Mouse (Mus musculus): Measurements from ENCODE around the gene Adora1. TPM values are rescaled to one million over a fixed set of nuclear protein-coding genes. Genes with fewer than 3 reads are reported as not detected.

Adora1 gene
- polyA plus RNA-seq (2012; rRNA removed) = 1.2 and 3.5 TPM in 2 replicates

DNA sequence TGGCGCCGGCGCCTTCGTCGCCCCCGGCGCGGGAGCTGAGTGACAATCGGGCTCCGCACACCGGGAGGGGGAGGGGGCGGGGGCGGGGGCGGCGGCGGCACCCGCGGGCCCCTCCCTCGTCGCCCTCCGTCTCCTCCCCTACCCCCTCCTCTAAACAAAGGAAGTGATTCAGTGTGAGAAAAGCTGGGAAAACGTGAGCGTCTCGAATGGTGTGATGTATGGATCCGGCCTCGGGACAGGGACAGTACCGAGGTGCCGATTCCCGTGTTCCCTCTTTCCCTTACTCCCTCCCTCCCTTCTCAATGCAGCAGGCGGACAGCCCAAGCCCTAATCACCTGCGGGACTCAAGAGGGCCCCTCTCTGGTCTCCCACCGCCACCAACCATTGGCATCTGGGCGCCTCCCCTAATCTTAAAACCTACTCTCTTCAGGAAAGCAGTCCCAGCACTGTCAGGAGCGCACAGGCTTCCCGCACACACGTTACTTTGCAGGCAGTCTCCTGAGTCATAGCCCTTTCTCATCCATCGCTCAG lies at the start of gene Adora1:
Gene Adora1, minus strand, starts transcription at position 41 of the 531 bp plus-strand sequence.
- H3K4me1 ChIP-seq (ENCODE audit: control insufficient read depth, insufficient read depth, insufficient read length, low read length) = peaks cover 35% of the 10 kb centered on the region
- H3K27ac ChIP-seq (ENCODE audit: insufficient read depth, low read depth, low read length) = no peak within 1 kb of the TSS
- WGBS = 2% methylated on average over 35 of the region's 37 CpGs
- H3K27me3 ChIP-seq (ENCODE audit: control insufficient read depth, insufficient read depth, low read length) = peaks cover 14% of the 10 kb centered on the region
- H3K4me3 ChIP-seq (ENCODE audit: low read depth, low read length) = peak within 1 kb of the TSS; percentile 44
- TF ChIP-seq CTCF (IDR thresholded peaks at IDR 0.05; ENCODE audit: extremely low read depth, insufficient read length, insufficient replicate concordance, low read depth, low read length) (no peak), POLR2A (IDR thresholded peaks at IDR 0.05; ENCODE audit: low read depth, low read length) (no peak)
- no peaks in the 10 kb centered on the region for H3K36me3 ChIP-seq (ENCODE audit: control insufficient read depth, insufficient read depth, low read length)

DNA sequence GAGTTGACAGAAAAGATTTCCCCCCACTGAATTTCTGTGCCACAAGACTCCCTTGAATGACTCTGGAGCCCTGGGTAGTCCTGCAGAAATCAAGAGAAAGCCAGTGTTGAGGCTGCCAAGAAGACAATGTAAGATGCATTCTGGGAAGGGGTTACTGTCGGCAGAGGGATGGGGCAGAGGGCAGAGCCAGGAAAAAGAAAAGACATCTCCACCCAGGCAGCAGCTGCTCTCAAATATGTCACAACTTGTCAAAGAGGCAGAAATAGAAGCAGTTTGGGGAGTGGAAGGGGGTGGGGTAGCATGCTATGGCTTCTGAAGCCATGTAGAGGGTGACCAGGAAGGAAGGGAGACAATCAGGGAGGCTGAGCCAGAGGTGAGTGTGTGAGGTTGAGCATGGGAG lies 47.9 kb upstream of the Adora1 start:
- Histone ChIP-seq H3K36me3 (ENCODE audit: control insufficient read depth, insufficient read depth, low read length) (no peaks in the 10 kb centered on the region), H3K4me1 (ENCODE audit: control insufficient read depth, insufficient read depth, insufficient read length, low read length) (no peaks in the 10 kb centered on the region), H3K27me3 (ENCODE audit: control insufficient read depth, insufficient read depth, low read length) (no peaks in the 10 kb centered on the region), H3K27ac (ENCODE audit: insufficient read depth, low read depth, low read length) (no peak overlapping the region), H3K4me3 (ENCODE audit: low read depth, low read length) (no peak overlapping the region)
- WGBS = 53% methylated on average over 1 of the region's 1 CpGs
- TF ChIP-seq POLR2A (IDR thresholded peaks at IDR 0.05; ENCODE audit: low read depth, low read length) = no peak
- TF ChIP-seq CTCF (IDR thresholded peaks at IDR 0.05; ENCODE audit: extremely low read depth, insufficient read length, insufficient replicate concordance, low read depth, low read length) = no peak

DNA sequence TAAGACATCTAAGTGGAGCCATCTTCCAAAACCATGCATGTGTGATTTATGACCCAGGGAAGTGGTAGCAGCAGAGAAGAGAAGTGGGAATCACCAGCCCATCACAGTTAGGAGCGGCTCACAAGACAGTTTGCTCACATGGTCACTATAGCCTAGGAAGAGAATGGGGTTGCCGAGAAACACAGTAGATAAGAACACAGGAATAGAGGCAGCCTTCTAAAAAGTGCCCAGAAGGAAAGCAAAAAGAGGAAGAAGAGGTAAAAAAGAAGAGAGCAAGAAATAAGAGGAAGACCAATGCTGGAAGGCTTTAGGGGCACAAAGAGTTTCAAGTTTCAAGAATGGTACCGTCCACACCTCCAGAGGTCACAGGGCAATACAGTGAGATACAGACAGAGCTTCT lies 47.1 kb upstream of the Adora1 start:
- 77% methylated on average over 3 of the region's 3 CpGs for WGBS

DNA sequence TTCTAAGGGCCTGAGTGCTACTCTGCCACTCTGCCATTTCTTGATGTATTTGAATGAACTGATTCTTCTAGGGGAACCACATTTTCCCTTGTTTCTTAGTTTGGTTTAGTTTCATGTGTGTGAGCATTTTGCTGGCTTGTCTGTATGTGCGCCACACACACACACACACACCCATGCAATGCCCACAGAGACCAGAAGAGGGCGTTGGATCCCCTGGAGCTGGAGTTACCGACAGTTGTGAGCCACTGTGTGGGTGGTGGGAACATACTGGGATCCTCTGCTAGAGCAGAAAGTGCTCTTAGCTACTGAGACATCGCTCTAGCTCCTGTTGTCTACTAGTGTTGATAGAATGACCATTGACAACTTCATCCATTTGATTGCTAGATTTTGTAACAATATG lies 46.3 kb upstream of the Adora1 start:
- TF ChIP-seq POLR2A (IDR thresholded peaks at IDR 0.05; ENCODE audit: low read depth, low read length) (no peak), CTCF (IDR thresholded peaks at IDR 0.05; ENCODE audit: extremely low read depth, insufficient read length, insufficient replicate concordance, low read depth, low read length) (no peak)
- Histone ChIP-seq H3K36me3 (ENCODE audit: control insufficient read depth, insufficient read depth, low read length) (no peaks in the 10 kb centered on the region), H3K27ac (ENCODE audit: insufficient read depth, low read depth, low read length) (no peak overlapping the region), H3K27me3 (ENCODE audit: control insufficient read depth, insufficient read depth, low read length) (no peaks in the 10 kb centered on the region), H3K4me3 (ENCODE audit: low read depth, low read length) (no peak overlapping the region), H3K4me1 (ENCODE audit: control insufficient read depth, insufficient read depth, insufficient read length, low read length) (no peaks in the 10 kb centered on the region)
- 78% methylated on average over 4 of the region's 4 CpGs for WGBS

More for the DNA sequence above, 47.1 kb upstream of the Adora1 start:
- H3K4me1 ChIP-seq (ENCODE audit: control insufficient read depth, insufficient read depth, insufficient read length, low read length) = no peaks in the 10 kb centered on the region
- TF ChIP-seq POLR2A (IDR thresholded peaks at IDR 0.05; ENCODE audit: low read depth, low read length) = no peak
- no peak for TF ChIP-seq CTCF (IDR thresholded peaks at IDR 0.05; ENCODE audit: extremely low read depth, insufficient read length, insufficient replicate concordance, low read depth, low read length)
- no peak overlapping the region for H3K4me3 ChIP-seq (ENCODE audit: low read depth, low read length)
- H3K27ac ChIP-seq (ENCODE audit: insufficient read depth, low read depth, low read length) = no peak overlapping the region
- H3K36me3 ChIP-seq (ENCODE audit: control insufficient read depth, insufficient read depth, low read length) = no peaks in the 10 kb centered on the region
- no peaks in the 10 kb centered on the region for H3K27me3 ChIP-seq (ENCODE audit: control insufficient read depth, insufficient read depth, low read length)

DNA sequence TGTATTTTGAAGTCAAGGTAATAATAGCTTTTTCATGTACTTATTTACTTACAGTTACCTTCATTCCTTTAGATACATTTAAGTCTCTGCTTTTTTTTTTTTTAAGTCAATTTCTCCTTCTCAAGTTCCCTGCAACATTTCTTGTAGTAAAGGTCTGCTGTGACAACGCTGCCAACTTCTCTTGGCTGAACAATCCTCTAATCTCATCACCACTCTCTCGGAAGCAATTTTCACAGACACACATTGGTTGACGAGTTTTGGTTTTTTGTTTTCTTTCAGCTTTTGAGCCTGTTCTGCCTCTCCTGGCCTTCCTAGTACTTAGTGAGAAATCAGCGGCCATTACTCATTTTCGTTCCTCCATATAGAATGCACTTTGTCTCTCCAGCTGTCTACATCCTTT lies 44.9 kb upstream of the Adora1 start:
- no peaks in the 10 kb centered on the region for H3K36me3 ChIP-seq (ENCODE audit: control insufficient read depth, insufficient read depth, low read length)
- H3K4me3 ChIP-seq (ENCODE audit: low read depth, low read length) = no peak overlapping the region
- 88% methylated on average over 5 of the region's 5 CpGs for WGBS
- H3K4me1 ChIP-seq (ENCODE audit: control insufficient read depth, insufficient read depth, insufficient read length, low read length) = peaks cover 9% of the 10 kb centered on the region; the same call in 1 of the 2 replicates
- no peak overlapping the region for H3K27ac ChIP-seq (ENCODE audit: insufficient read depth, low read depth, low read length)
- TF ChIP-seq POLR2A (IDR thresholded peaks at IDR 0.05; ENCODE audit: low read depth, low read length) = no peak
- no peak for TF ChIP-seq CTCF (IDR thresholded peaks at IDR 0.05; ENCODE audit: extremely low read depth, insufficient read length, insufficient replicate concordance, low read depth, low read length)
- H3K27me3 ChIP-seq (ENCODE audit: control insufficient read depth, insufficient read depth, low read length) = no peaks in the 10 kb centered on the region

DNA sequence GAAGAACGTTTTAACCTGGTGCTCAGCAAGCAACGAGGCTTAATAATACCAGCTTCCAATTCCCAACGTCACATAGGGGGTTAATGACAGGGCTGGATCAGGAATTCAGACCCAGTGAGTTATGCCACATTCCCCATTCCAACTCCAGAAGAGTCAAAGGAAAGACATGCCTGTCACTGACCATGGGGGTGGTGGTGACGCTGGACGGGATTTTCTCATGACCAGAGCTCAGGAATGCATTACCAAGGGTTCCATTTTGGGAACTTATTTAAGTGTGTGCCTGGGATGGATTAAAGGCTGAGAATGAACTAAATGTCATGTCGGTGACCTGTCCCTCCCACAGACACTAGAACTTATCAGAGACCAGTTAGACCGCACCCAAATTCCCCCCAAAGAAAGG lies 41.6 kb upstream of the Adora1 start:
- no peak overlapping the region for H3K27ac ChIP-seq (ENCODE audit: insufficient read depth, low read depth, low read length)
- H3K4me1 ChIP-seq (ENCODE audit: control insufficient read depth, insufficient read depth, insufficient read length, low read length) = peaks cover 17% of the 10 kb centered on the region; the same call in 1 of the 2 replicates
- 89% methylated on average over 7 of the region's 7 CpGs for WGBS
- no peak for TF ChIP-seq POLR2A (IDR thresholded peaks at IDR 0.05; ENCODE audit: low read depth, low read length)
- no peak for TF ChIP-seq CTCF (IDR thresholded peaks at IDR 0.05; ENCODE audit: extremely low read depth, insufficient read length, insufficient replicate concordance, low read depth, low read length)
- no peaks in the 10 kb centered on the region for H3K36me3 ChIP-seq (ENCODE audit: control insufficient read depth, insufficient read depth, low read length)
- no peak overlapping the region for H3K4me3 ChIP-seq (ENCODE audit: low read depth, low read length)
- H3K27me3 ChIP-seq (ENCODE audit: control insufficient read depth, insufficient read depth, low read length) = no peaks in the 10 kb centered on the region

DNA sequence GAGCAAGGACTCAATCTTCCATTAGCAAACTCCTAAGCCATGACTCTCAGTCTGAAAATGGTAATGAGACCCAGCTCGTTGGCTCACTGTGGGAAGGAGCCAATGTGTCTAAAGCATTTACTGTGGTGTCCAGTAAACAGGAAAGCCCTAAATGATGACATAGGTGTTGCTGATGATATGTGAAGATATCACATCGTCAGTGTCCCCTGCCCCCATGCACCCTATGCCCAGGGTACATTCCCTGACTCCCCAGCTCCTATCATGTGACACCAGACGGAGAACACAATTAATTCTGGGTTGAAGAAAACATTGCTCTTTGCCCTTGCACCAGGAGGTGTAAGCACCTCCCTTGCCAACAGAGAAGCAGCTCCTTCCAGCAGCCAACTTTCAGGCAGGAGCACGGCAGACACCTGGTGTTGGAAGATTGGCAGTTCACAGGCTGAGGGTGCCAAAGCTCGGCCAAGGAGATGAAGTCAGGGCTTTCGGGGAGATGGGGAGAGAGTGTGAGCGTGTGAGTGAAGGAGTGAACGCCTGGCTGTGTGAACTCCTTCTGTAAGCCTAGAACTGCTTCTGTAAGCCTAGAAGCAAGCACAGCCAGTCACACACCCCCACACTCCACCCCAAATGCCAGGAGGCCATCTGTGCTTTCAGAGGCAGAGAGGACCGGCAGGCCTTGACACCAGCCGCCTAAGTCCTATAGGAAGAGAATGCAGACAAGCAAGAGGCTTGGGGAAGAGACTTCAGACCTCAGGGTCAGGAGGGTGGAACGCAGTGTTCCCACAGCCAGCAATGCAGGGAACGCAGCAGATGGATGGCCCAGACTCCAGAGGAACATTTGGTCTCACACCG lies 40.6 kb upstream of the Adora1 start:
- Histone ChIP-seq H3K36me3 (ENCODE audit: control insufficient read depth, insufficient read depth, low read length) (no peaks in the 10 kb centered on the region), H3K4me1 (ENCODE audit: control insufficient read depth, insufficient read depth, insufficient read length, low read length) (peaks cover 17% of the 10 kb centered on the region; the same call in 1 of the 2 replicates), H3K27me3 (ENCODE audit: control insufficient read depth, insufficient read depth, low read length) (no peaks in the 10 kb centered on the region), H3K4me3 (ENCODE audit: low read depth, low read length) (no peak overlapping the region), H3K27ac (ENCODE audit: insufficient read depth, low read depth, low read length) (0 out of 2 replicates have a peak overlapping the region, but pooled peaks have one; percentile 19)
- WGBS = 37% methylated on average over 13 of the region's 13 CpGs
- TF ChIP-seq POLR2A (IDR thresholded peaks at IDR 0.05; ENCODE audit: low read depth, low read length) (no peak), CTCF (IDR thresholded peaks at IDR 0.05; ENCODE audit: extremely low read depth, insufficient read length, insufficient replicate concordance, low read depth, low read length) (no peak)

All from small intestine, adult 2 months (tissue).